Mouse (Mus musculus) megakaryocyte, embryonic 14.5 days (primary cell): ENCODE measurements around the gene Slc9a2.

Experiments
- FLI1 ChIP-seq: IDR thresholded peaks from 2 replicates; pipeline ENCODE4 v1.6.1; 2012; ENCODE audit warnings: low read length, inconsistent platforms, mixed read lengths
- GATA1 ChIP-seq: IDR thresholded peaks from 3 replicates; pipeline ENCODE4 v1.6.1; 2012; ENCODE audit warnings: mixed read lengths, low read length, inconsistent platforms, borderline replicate concordance

- TF ChIP-seq GATA1 (no peak), FLI1 (no peak)
Measured at GRCm38 (mm10) chr1:40648234-40648633, 32.1 kb upstream of the Slc9a2 start.
